8 mouse cellular contexts compared by ENCODE assay signal in genomic region chr15:7226225-7226624, GRCm38 (mm10).
DNase-seq lines count a peak whose midpoint lies in the region.

No protein-coding gene starts in this region.

- peak; percentile 67 for DNase-seq in WW6 (ENCODE audit: low read depth, low spot score)
- DNase-seq in cerebellum, postnatal 4 days (ENCODE audit: low spot score in 2 of 2), result peak; percentile 62 to 79
- DNase-seq in gastrocnemius, postnatal 10 days, result peak; percentile 78
- DNase-seq in induced T-regulatory cell, adult 2 months (ENCODE audit: low read depth), result peak; percentile 71
- peak; percentile 29 to 44 for DNase-seq in left cerebral cortex, adult 8-10 months (ENCODE audit: low spot score in 2 of 2)
- DNase-seq in mesoderm, embryonic 11.5 days (ENCODE audit: low read depth, low spot score), result peak; percentile 90
- DNase-seq in right cerebral cortex, postnatal 25 days, result peak; percentile 78
- DNase-seq in urinary bladder, postnatal 25 days (ENCODE audit: low spot score), result peak; percentile 75

Comparison
In these comparisons a context has a peak if more than half of its experiments do, and no peak if none do; other contexts are left out.
1. Peak in every context shown above with its lines: DNase-seq.
2. DNase-seq: peak in every context shown above with its lines; median percentile 90 in mesoderm, embryonic 11.5 days; 78 in gastrocnemius, postnatal 10 days; 78 in right cerebral cortex, postnatal 25 days; 75 in urinary bladder, postnatal 25 days; 71 in induced T-regulatory cell, adult 2 months; 70 in cerebellum, postnatal 4 days; 67 in WW6; 36 in left cerebral cortex, adult 8-10 months.